Mouse (Mus musculus) MEL (cell line): ENCODE results near the gene Spns2. TPM values are rescaled to one million over a fixed set of nuclear protein-coding genes. Genes with fewer than 3 reads are reported as not detected.
A peak's percentile ranks its signal among the peaks of the same experiment; 100 is the strongest.

Source experiments
- DNase-seq: peaks from one replicate; pipeline ENCODE4 v3.0.0; 2011; ENCODE audit warnings: low read depth, low spot score
- H3K27ac ChIP-seq: 2 replicates; pipeline ENCODE4 v1.5.1; 2012; ENCODE audit warnings: low read depth, mild to moderate bottlenecking, control low read depth, low read length, moderate library complexity; ENCODE audit not compliant: control insufficient read depth
- H3K27me3 ChIP-seq, 2 experiments: fragments of 150-350 bp in 1 of 2; sonication (generic) in 1 of 2; 2 replicates each; pipeline ENCODE4 v1.6.1; 2012; ENCODE audit warnings: low read length in 2 of 2, mild to moderate bottlenecking in 2 of 2, improper control_type of control experiment in 1 of 2, moderate library complexity in 1 of 2; ENCODE audit not compliant: insufficient read depth in 2 of 2, control insufficient read depth in 1 of 2
- H3K36me3 ChIP-seq, 2 experiments: 2 replicates each; pipeline ENCODE4 v1.6.1; 2012 to 2014; ENCODE audit warnings: low read length in 2 of 2, improper control_type of control experiment in 1 of 2, inconsistent platforms in 1 of 2, mild to moderate bottlenecking in 1 of 2; ENCODE audit not compliant: insufficient read depth in 2 of 2, control insufficient read depth in 1 of 2
- H3K4me1 ChIP-seq, 2 experiments: fragments of 150-350 bp in 1 of 2; sonication (generic) in 1 of 2; 2 replicates each; pipeline ENCODE4 v1.6.1; 2012; ENCODE audit warnings: low read length in 2 of 2, improper control_type of control experiment in 1 of 2, mild to moderate bottlenecking in 1 of 2; ENCODE audit not compliant: insufficient read depth in 2 of 2, control insufficient read depth in 1 of 2
- H3K4me3 ChIP-seq, 2 experiments: fragments of 150-350 bp in 1 of 2; sonication (generic) in 1 of 2; 2 replicates each; pipeline ENCODE4 v1.5.1; 2012; ENCODE audit warnings: low read depth in 2 of 2, low read length in 2 of 2, mild to moderate bottlenecking in 2 of 2, moderate library complexity in 2 of 2, control low read depth in 1 of 2, improper control_type of control experiment in 1 of 2; ENCODE audit not compliant: control insufficient read depth in 1 of 2, insufficient read depth in 1 of 2
- H3K79me2 ChIP-seq: 2 replicates; pipeline ENCODE4 v1.6.1; 2012; ENCODE audit warnings: mild to moderate bottlenecking, low read length, moderate library complexity; ENCODE audit not compliant: control insufficient read depth, poor library complexity, insufficient read depth
- H3K9ac ChIP-seq: 2 replicates; pipeline ENCODE4 v1.6.1; 2012; ENCODE audit warnings: low read depth, mild to moderate bottlenecking, control low read depth, low read length, moderate library complexity; ENCODE audit not compliant: control insufficient read depth, poor library complexity, severe bottlenecking
- H3K9me3 ChIP-seq: fragments of 150-350 bp; sonication (generic); replicated peaks from 2 replicates; pipeline ENCODE4 v1.6.1; 2012; ENCODE audit warnings: mild to moderate bottlenecking, low read length, improper control_type of control experiment, moderate library complexity; ENCODE audit not compliant: insufficient read depth
- CHD1 ChIP-seq: IDR thresholded peaks from 2 replicates; pipeline ENCODE4 v1.6.1; 2012; ENCODE audit warnings: low read depth, mild to moderate bottlenecking, inconsistent platforms, low read length, improper control_type of control experiment
- CHD2 ChIP-seq: IDR thresholded peaks from 2 replicates; pipeline ENCODE4 v1.6.1; 2011; ENCODE audit warnings: low read length, improper control_type of control experiment
- CTCF ChIP-seq, 3 experiments: IDR thresholded peaks in 2 of 3; conservative IDR thresholded peaks in 1 of 3; 2 replicates each; pipeline ENCODE4 v1.5.1; 2011 to 2012; ENCODE audit warnings: low read length in 3 of 3, low read depth in 2 of 3, mild to moderate bottlenecking in 2 of 3, improper control_type of control experiment in 1 of 3, inconsistent platforms in 1 of 3, mixed read lengths in 1 of 3, moderate library complexity in 1 of 3; ENCODE audit not compliant: control insufficient read depth in 1 of 3, insufficient read depth in 1 of 3, poor library complexity in 1 of 3, severe bottlenecking in 1 of 3
- E2F4 ChIP-seq: IDR thresholded peaks from 2 replicates; pipeline ENCODE4 v1.6.1; 2011; ENCODE audit warnings: low read depth, low read length, improper control_type of control experiment, borderline replicate concordance
- EP300 ChIP-seq, 2 experiments: IDR thresholded peaks; 2 replicates each; pipeline ENCODE4 v1.6.1; 2011; ENCODE audit warnings: improper control_type of control experiment in 2 of 2, low read length in 2 of 2, low read depth in 1 of 2, mild to moderate bottlenecking in 1 of 2
- ETS1 ChIP-seq: IDR thresholded peaks from 2 replicates; pipeline ENCODE4 v1.6.1; 2012; ENCODE audit warnings: low read depth, mild to moderate bottlenecking, inconsistent platforms, low read length, improper control_type of control experiment, moderate library complexity
- GABPA ChIP-seq: IDR thresholded peaks from 2 replicates; pipeline ENCODE4 v1.6.1; 2012; ENCODE audit warnings: low read depth, mild to moderate bottlenecking, inconsistent platforms, low read length, improper control_type of control experiment, moderate library complexity
- GATA1 ChIP-seq: IDR thresholded peaks from 2 replicates; pipeline ENCODE4 v1.6.1; 2011; ENCODE audit warnings: low read depth, low read length, improper control_type of control experiment
- HCFC1 ChIP-seq: IDR thresholded peaks from 2 replicates; pipeline ENCODE4 v1.6.1; 2012; ENCODE audit warnings: low read depth, mild to moderate bottlenecking, inconsistent platforms, low read length, improper control_type of control experiment, moderate library complexity
- KAT2A ChIP-seq: conservative IDR thresholded peaks from 2 replicates; pipeline ENCODE4 v1.6.1; 2012; ENCODE audit warnings: low read depth, low read length, improper control_type of control experiment, inconsistent platforms
- MAFK ChIP-seq: IDR thresholded peaks from 2 replicates; pipeline ENCODE4 v1.6.1; 2011; ENCODE audit warnings: low read depth, mild to moderate bottlenecking, low read length, improper control_type of control experiment, borderline replicate concordance
- MAX ChIP-seq: IDR thresholded peaks from 2 replicates; pipeline ENCODE4 v1.6.1; 2011; ENCODE audit warnings: low read length, improper control_type of control experiment
- MAZ ChIP-seq: IDR thresholded peaks from 2 replicates; pipeline ENCODE4 v1.6.1; 2012; ENCODE audit warnings: low read depth, mild to moderate bottlenecking, inconsistent platforms, low read length, improper control_type of control experiment
- MXI1 ChIP-seq: IDR thresholded peaks from 2 replicates; pipeline ENCODE4 v1.6.1; 2011; ENCODE audit warnings: mild to moderate bottlenecking, low read depth, low read length, improper control_type of control experiment
- MYB ChIP-seq: IDR thresholded peaks from 2 replicates; pipeline ENCODE4 v1.6.1; 2011; ENCODE audit warnings: mild to moderate bottlenecking, low read depth, low read length, improper control_type of control experiment
- MYC ChIP-seq: IDR thresholded peaks from 2 replicates; pipeline ENCODE4 v1.6.1; 2011; ENCODE audit warnings: low read depth, mild to moderate bottlenecking, low read length, improper control_type of control experiment, moderate library complexity
- NELFE ChIP-seq: IDR thresholded peaks from 2 replicates; pipeline ENCODE4 v1.6.1; 2011; ENCODE audit warnings: low read depth, low read length, improper control_type of control experiment
- NRF1 ChIP-seq: IDR thresholded peaks from 2 replicates; pipeline ENCODE4 v1.6.1; 2014; ENCODE audit warnings: low read depth, mild to moderate bottlenecking, inconsistent platforms, low read length, improper control_type of control experiment, moderate library complexity; ENCODE audit not compliant: poor library complexity, insufficient read depth, severe bottlenecking
- POLR2AphosphoS2 ChIP-seq: IDR thresholded peaks from 2 replicates; pipeline ENCODE4 v1.6.1; 2011; ENCODE audit warnings: low read length, improper control_type of control experiment
- RCOR1 ChIP-seq: IDR thresholded peaks from 2 replicates; pipeline ENCODE4 v1.6.1; 2012; ENCODE audit warnings: low read depth, mild to moderate bottlenecking, inconsistent platforms, low read length, improper control_type of control experiment
- SIN3A ChIP-seq: IDR thresholded peaks from 2 replicates; pipeline ENCODE4 v1.6.1; 2012; ENCODE audit warnings: low read length, improper control_type of control experiment, inconsistent platforms
- TAL1 ChIP-seq: IDR thresholded peaks from 2 replicates; pipeline ENCODE4 v1.6.1; 2012; ENCODE audit warnings: mild to moderate bottlenecking, inconsistent platforms, low read length, moderate library complexity, mixed read lengths
- TBP ChIP-seq: IDR thresholded peaks from 2 replicates; pipeline ENCODE4 v1.8.0; 2011; ENCODE audit warnings: low read depth, low read length, improper control_type of control experiment
- TCF12 ChIP-seq: IDR thresholded peaks from 2 replicates; pipeline ENCODE4 v1.6.1; 2014; ENCODE audit warnings: low read depth, mild to moderate bottlenecking, inconsistent platforms, low read length, improper control_type of control experiment, moderate library complexity
- UBTF ChIP-seq: IDR thresholded peaks from 2 replicates; pipeline ENCODE4 v1.6.1; 2012; ENCODE audit warnings: low read depth, mild to moderate bottlenecking, inconsistent platforms, low read length, improper control_type of control experiment, moderate library complexity, borderline replicate concordance; ENCODE audit not compliant: insufficient read depth
- USF1 ChIP-seq: IDR thresholded peaks from 2 replicates; pipeline ENCODE4 v1.6.1; 2014; ENCODE audit warnings: low read depth, mild to moderate bottlenecking, inconsistent platforms, low read length, improper control_type of control experiment, moderate library complexity
- USF2 ChIP-seq, 2 experiments: IDR thresholded peaks; 2 replicates each; pipeline ENCODE4 v1.6.1; 2011 to 2012; ENCODE audit warnings: improper control_type of control experiment in 2 of 2, low read length in 2 of 2, borderline replicate concordance in 1 of 2, inconsistent platforms in 1 of 2, low read depth in 1 of 2, mild to moderate bottlenecking in 1 of 2; ENCODE audit not compliant: insufficient read depth in 1 of 2
- ZC3H11A ChIP-seq: IDR thresholded peaks from 2 replicates; pipeline ENCODE4 v1.6.1; 2012; ENCODE audit warnings: low read depth, mild to moderate bottlenecking, inconsistent platforms, low read length, improper control_type of control experiment
- ZKSCAN1 ChIP-seq: IDR thresholded peaks from 2 replicates; pipeline ENCODE4 v1.6.1; 2012; ENCODE audit warnings: low read depth, mild to moderate bottlenecking, inconsistent platforms, low read length, improper control_type of control experiment, moderate library complexity
- ZMIZ1 ChIP-seq: IDR thresholded peaks from 2 replicates; pipeline ENCODE4 v1.6.1; 2012; ENCODE audit warnings: low read depth, mild to moderate bottlenecking, inconsistent platforms, low read length, improper control_type of control experiment, moderate library complexity
- ZNF384 ChIP-seq: IDR thresholded peaks from 2 replicates; pipeline ENCODE4 v1.6.1; 2012; ENCODE audit warnings: low read depth, mild to moderate bottlenecking, inconsistent platforms, low read length, improper control_type of control experiment
- polyA plus RNA-seq, 2 experiments: library from polyadenylated mRNA; stranded (reverse) in 1 of 2; unstranded in 1 of 2; fragments of >175 nt in 1 of 2; fragments of >200 nt in 1 of 2; gene quantifications; 2 replicates each; pipeline versions ENCODE4 v1.2.1 to v1.2.4; 2012; ENCODE audit warnings: low replicate concordance in 2 of 2, low read depth in 1 of 2; ENCODE audit not compliant: insufficient read length in 2 of 2, insufficient read depth in 1 of 2, missing spikeins in 1 of 2
- total RNA-seq: library from RNA; depleted of rRNA; stranded (reverse); fragments of 300-350 nt; gene quantifications from 2 replicates; pipeline ENCODE4 v1.2.3, GENCODE M21; 2012

The Spns2 gene
- total and polyA plus RNA-seq, 3 experiments: 0.58 to 3.0 TPM; not detected in 1

GRCm38 (mm10) chr11:72461500-72461981 lies 28.2 kb downstream of the Spns2 start:
- Histone ChIP-seq H3K4me3 (peak overlapping the region; percentile 22 to 33), H3K27me3 (no peaks in the 10 kb centered on the region), H3K9ac (peak overlapping the region; percentile 27; the same call in 1 of the 2 replicates), H3K79me2 (no peaks in the 10 kb centered on the region), H3K27ac (no peak overlapping the region), H3K4me1 (peaks cover 15 to 32% of the 10 kb centered on the region in 2 experiments), H3K36me3 (peaks cover 0 to 20% of the 10 kb centered on the region in 2 experiments; a peak in 2 of 4 replicates), H3K9me3 (no peaks in the 10 kb centered on the region)
- TF ChIP-seq ETS1 (peak; percentile 27; the same call in 1 of the 2 replicates), SIN3A (peak; percentile 37), MYB (no peak), GATA1 (0 out of 2 replicates have a peak, but pooled peaks have one; percentile 38)
- peak; percentile 62 for DNase-seq

GRCm38 (mm10) chr11:72458502-72458901 lies 31.2 kb downstream of the Spns2 start:
- Histone ChIP-seq H3K36me3 (peaks cover 0 to 15% of the 10 kb centered on the region in 2 experiments; a peak in 2 of 4 replicates), H3K27ac (peak overlapping the region; percentile 33), H3K79me2 (no peaks in the 10 kb centered on the region), H3K4me1 (peaks cover 14 to 24% of the 10 kb centered on the region in 2 experiments), H3K9me3 (no peaks in the 10 kb centered on the region), H3K9ac (peak overlapping the region; percentile 48), H3K27me3 (no peaks in the 10 kb centered on the region), H3K4me3 (no peak overlapping the region)
- DNase-seq: peak; percentile 71
- TF ChIP-seq MAX (no peak), UBTF (no peak), CHD1 (no peak), ZNF384 (no peak), TBP (no peak), KAT2A (no peak), ETS1 (peak; percentile 59), MXI1 (peak; percentile 60), NELFE (no peak), ZC3H11A (no peak), MAFK (no peak), MAZ (peak; percentile 4; the same call in 1 of the 2 replicates), EP300 (IDR thresholded peaks at IDR 0.05; ENCODE audit: low read depth in 1 of 2, low read length in 2 of 2) (peak in 1 of 2 experiments; percentile 65; a peak in 3 of 4 replicates), GABPA (no peak), USF2 (IDR thresholded peaks at IDR 0.05; ENCODE audit: borderline replicate concordance in 1 of 2, insufficient read depth in 1 of 2, low read depth in 1 of 2, low read length in 2 of 2) (no peak), E2F4 (no peak), NRF1 (no peak), TAL1 (peak; percentile 44; the same call in 1 of the 2 replicates), POLR2AphosphoS2 (no peak), MYC (no peak), MYB (no peak), CHD2 (no peak), RCOR1 (no peak; the same call in 1 of the 2 replicates), USF1 (no peak), ZKSCAN1 (no peak), ZMIZ1 (no peak), HCFC1 (0 out of 2 replicates have a peak, but pooled peaks have one; percentile 18), TCF12 (peak; percentile 79), CTCF (IDR thresholded peaks at IDR 0.05 in 2 of 3, conservative IDR thresholded peaks at IDR 0.05 in 1 of 3; ENCODE audit: control insufficient read depth in 1 of 3, insufficient read depth in 1 of 3, low read depth in 2 of 3, low read length in 3 of 3, poor library complexity in 1 of 3, severe bottlenecking in 1 of 3) (no peak)
